Comparison of ENCODE assay signal across 13 mouse cellular contexts in the genomic region with DNA sequence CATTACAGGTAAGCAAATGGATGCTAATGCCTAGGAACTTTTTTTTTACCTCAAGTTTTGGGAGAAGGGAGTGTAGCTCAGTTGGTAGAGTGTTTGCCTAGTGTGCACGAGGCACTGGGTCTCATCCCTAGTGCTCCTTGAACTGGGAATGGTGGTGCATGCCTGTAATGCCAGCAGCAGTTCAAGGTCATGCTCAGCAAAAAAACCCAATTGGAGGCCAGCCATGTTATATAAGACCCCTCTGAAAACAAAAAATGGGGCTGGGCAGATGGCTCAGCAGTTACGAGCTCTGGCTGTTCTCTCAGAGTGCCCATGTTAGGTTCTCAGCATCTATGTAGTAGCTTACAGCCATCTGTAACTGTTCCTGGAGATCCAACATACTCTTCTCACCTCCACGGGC. TPM values are rescaled to one million over a fixed set of nuclear protein-coding genes. Genes with fewer than 3 reads are reported as not detected.
"Had no signal": no experiment of that assay in that cellular context is flagged by ENCODE, and none has a peak within 500 bp of the region (broad histone marks: within the 10 kb centered on the region; RNA-seq: fewer than 3 reads in every experiment).

No protein-coding gene starts in this region.

- DNase-seq: retina, postnatal 1 day; right cerebral cortex, adult 18-20 months; right cerebral cortex, postnatal 14 days; right cerebral cortex, postnatal 25 days; right cerebral cortex, postnatal 4 days; spleen, adult 18-20 months; thymus, adult 18-20 months; thymus, adult 2 months; thymus, postnatal 14 days; thymus, postnatal 25 days; thymus, postnatal 36 days; thymus, postnatal 4 days had no signal

RNA-seq across cellular contexts. Expression of a gene that starts 52.2 kb away (rescaled TPM):
- total RNA-seq: neutrophil, adult 5-6 weeks had no signal
